In the genomic region with DNA sequence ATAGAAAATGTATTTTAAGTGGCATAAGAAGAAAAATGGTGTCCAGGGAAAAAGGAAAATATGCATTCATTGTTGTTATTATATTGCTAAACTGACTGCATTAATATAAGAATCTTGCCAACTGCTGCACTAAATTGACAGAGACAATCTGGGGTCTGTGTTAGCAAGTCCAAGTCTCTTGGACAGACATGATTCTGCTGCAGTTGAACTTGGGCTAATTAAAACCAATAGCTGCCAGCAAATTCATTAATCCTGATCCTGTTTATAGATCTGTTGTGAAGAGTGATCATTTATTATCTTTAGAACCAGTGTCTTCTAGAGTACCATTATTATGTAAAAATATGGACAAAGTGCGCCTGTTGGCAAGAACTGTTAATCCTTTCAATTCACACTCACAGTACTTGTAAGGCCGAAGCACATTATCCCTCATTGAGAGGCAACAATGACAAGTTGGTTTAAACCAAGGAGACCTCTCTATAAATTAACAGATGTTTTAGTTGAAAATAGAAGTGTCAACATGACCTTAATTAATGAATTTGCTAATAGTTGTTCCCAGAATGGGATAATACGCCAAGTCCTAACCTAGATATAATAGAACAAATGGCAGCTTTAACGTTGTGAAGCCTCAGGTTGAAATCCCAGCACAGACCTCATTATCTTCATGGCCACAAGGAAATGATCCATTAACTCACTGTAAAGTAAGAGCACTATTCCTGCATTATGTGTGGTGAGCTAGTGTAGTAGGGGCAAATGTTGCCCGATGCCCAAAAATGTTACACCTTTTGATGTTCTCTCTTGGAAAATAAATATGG, we compare ENCODE assay signal across 27 mouse cellular contexts.
DNase-seq lines count a peak whose midpoint lies in the region; ATAC-seq and TF ChIP-seq lines count a peak whose summit lies in the region.
"Had no signal": no experiment of that assay in that cellular context is flagged by ENCODE, and none has a peak within 500 bp of the region (broad histone marks: within the 10 kb centered on the region; RNA-seq: fewer than 3 reads in every experiment).

No protein-coding gene starts in this region.

- H3K9ac ChIP-seq in hindbrain, embryonic 11.5 days (ENCODE audit: low read depth, low read length) = no peak overlapping the region
- H3K9ac ChIP-seq in hindbrain, postnatal 0 days (replicated peaks; ENCODE audit: low read length) = no peak overlapping the region
- no peak overlapping the region for H3K9ac ChIP-seq in neural tube, embryonic 11.5 days (ENCODE audit: low read length)
- H3K9ac ChIP-seq in neural tube, embryonic 15.5 days (replicated peaks) = no peak overlapping the region
- no peak overlapping the region for H3K9ac ChIP-seq in forebrain, embryonic 16.5 days (replicated peaks; ENCODE audit: low read depth, low read length)
- H3K9ac ChIP-seq: embryonic facial prominence, embryonic 12.5 days; heart, embryonic 13.5 days; limb, embryonic 13.5 days; lung, embryonic 15.5 days; midbrain, embryonic 15.5 days had no signal

- H3K4me1 ChIP-seq in hindbrain, embryonic 11.5 days (replicated peaks; ENCODE audit: control insufficient read depth, insufficient read depth, low read length) = no peaks in the 10 kb centered on the region
- no peaks in the 10 kb centered on the region for H3K4me1 ChIP-seq in hindbrain, postnatal 0 days (ENCODE audit: insufficient read depth, low read length)
- H3K4me1 ChIP-seq in neural tube, embryonic 11.5 days (ENCODE audit: control insufficient read depth, insufficient read depth, low read length) = no peaks in the 10 kb centered on the region
- H3K4me1 ChIP-seq in neural tube, embryonic 15.5 days = no peaks in the 10 kb centered on the region
- 0 out of 2 replicates have a peak, but pooled peaks cover 2% of the 10 kb centered on the region for H3K4me1 ChIP-seq in forebrain, embryonic 16.5 days (replicated peaks; ENCODE audit: control insufficient read depth, insufficient read depth, low read length)
- H3K4me1 ChIP-seq: embryonic facial prominence, embryonic 12.5 days; heart, embryonic 13.5 days; limb, embryonic 13.5 days; lung, embryonic 15.5 days; midbrain, embryonic 15.5 days had no signal

- no peaks in the 10 kb centered on the region for H3K27me3 ChIP-seq in hindbrain, embryonic 11.5 days (ENCODE audit: control insufficient read depth, insufficient read depth, low read length)
- H3K27me3 ChIP-seq in hindbrain, postnatal 0 days (ENCODE audit: insufficient read depth, low read length) = no peaks in the 10 kb centered on the region
- no peaks in the 10 kb centered on the region for H3K27me3 ChIP-seq in neural tube, embryonic 11.5 days (ENCODE audit: control insufficient read depth, insufficient read depth, low read length)
- H3K27me3 ChIP-seq in neural tube, embryonic 15.5 days (replicated peaks) = no peaks in the 10 kb centered on the region
- no peaks in the 10 kb centered on the region for H3K27me3 ChIP-seq in forebrain, embryonic 16.5 days (replicated peaks; ENCODE audit: control insufficient read depth, insufficient read depth, low read length)
- H3K27me3 ChIP-seq: embryonic facial prominence, embryonic 12.5 days; heart, embryonic 13.5 days; limb, embryonic 13.5 days; lung, embryonic 15.5 days; midbrain, embryonic 15.5 days; Patski had no signal

- peak; percentile 70 for ATAC-seq in hindbrain, embryonic 11.5 days (ENCODE audit: low FRiP score)
- no peak for ATAC-seq in hindbrain, postnatal 0 days
- ATAC-seq in neural tube, embryonic 11.5 days (ENCODE audit: insufficient read depth, low FRiP score, low TSS enrichment) = peak; percentile 40; the same call in 1 of the 2 replicates
- no peak for ATAC-seq in neural tube, embryonic 15.5 days (ENCODE audit: low FRiP score)
- ATAC-seq in forebrain, embryonic 16.5 days = peak; percentile 93
- ATAC-seq: midbrain, embryonic 15.5 days; Patski had no signal

- no peak for TF ChIP-seq CTCF in hindbrain, postnatal 0 days (IDR thresholded peaks at IDR 0.05; ENCODE audit: low read depth)

- no peak overlapping the region for H3K4me2 ChIP-seq in hindbrain, embryonic 11.5 days (replicated peaks; ENCODE audit: low read depth, low read length)
- no peak overlapping the region for H3K4me2 ChIP-seq in hindbrain, postnatal 0 days (ENCODE audit: low read depth, low read length)
- H3K4me2 ChIP-seq in neural tube, embryonic 11.5 days (ENCODE audit: low read depth) = no peak overlapping the region
- H3K4me2 ChIP-seq in neural tube, embryonic 15.5 days = no peak overlapping the region
- no peak overlapping the region for H3K4me2 ChIP-seq in forebrain, embryonic 16.5 days (ENCODE audit: low read length)
- H3K4me2 ChIP-seq: embryonic facial prominence, embryonic 12.5 days; heart, embryonic 13.5 days; limb, embryonic 13.5 days; liver, embryonic 11.5 days; lung, embryonic 15.5 days; midbrain, embryonic 15.5 days had no signal

- WGBS in hindbrain, embryonic 11.5 days = 71% methylated on average over 5 of the region's 5 CpGs
- WGBS in hindbrain, postnatal 0 days = 54% methylated on average over 5 of the region's 5 CpGs
- WGBS in neural tube, embryonic 11.5 days = 68% methylated on average over 5 of the region's 5 CpGs
- 30% methylated on average over 5 of the region's 5 CpGs for WGBS in neural tube, embryonic 15.5 days
- WGBS in forebrain, embryonic 16.5 days = 15% methylated on average over 5 of the region's 5 CpGs

- H3K9me3 ChIP-seq in hindbrain, embryonic 11.5 days (ENCODE audit: control insufficient read depth, low read length) = no peaks in the 10 kb centered on the region
- H3K9me3 ChIP-seq in hindbrain, postnatal 0 days (ENCODE audit: low read length) = no peaks in the 10 kb centered on the region
- H3K9me3 ChIP-seq in neural tube, embryonic 11.5 days (ENCODE audit: control insufficient read depth, low read length) = no peaks in the 10 kb centered on the region
- no peaks in the 10 kb centered on the region for H3K9me3 ChIP-seq in neural tube, embryonic 15.5 days (replicated peaks)
- no peaks in the 10 kb centered on the region for H3K9me3 ChIP-seq in forebrain, embryonic 16.5 days (ENCODE audit: control insufficient read depth, low read length)
- H3K9me3 ChIP-seq: embryonic facial prominence, embryonic 12.5 days; limb, embryonic 13.5 days; lung, embryonic 15.5 days; midbrain, embryonic 15.5 days had no signal

- no peak for DNase-seq in hindbrain, embryonic 11.5 days (ENCODE audit: low spot score)
- no peak for DNase-seq in hindbrain, postnatal 0 days (ENCODE audit: low spot score)
- DNase-seq in neural tube, embryonic 11.5 days (ENCODE audit: low spot score) = no peak
- DNase-seq in cerebellum, postnatal 4 days (ENCODE audit: low spot score in 2 of 2) = no peak
- DNase-seq in frontal cortex, postnatal 14 days (ENCODE audit: low spot score in 2 of 2) = no peak
- DNase-seq: adrenal gland, postnatal 10 days; cerebellum, adult 11 months; cerebellum, adult 9-10 months; cerebellum, postnatal 36 days; embryo, embryonic 11 days; gastrocnemius, postnatal 10 days; heart, postnatal 10 days; kidney, adult 2 months; kidney, postnatal 36 days; right cerebral cortex, postnatal 25 days; spleen, adult 18-20 months; thymus, postnatal 36 days had no signal

- H3K4me3 ChIP-seq in hindbrain, embryonic 11.5 days (ENCODE audit: low read depth, low read length) = no peak overlapping the region
- H3K4me3 ChIP-seq in hindbrain, postnatal 0 days (ENCODE audit: low read length) = no peak overlapping the region
- no peak overlapping the region for H3K4me3 ChIP-seq in neural tube, embryonic 11.5 days (ENCODE audit: low read depth, low read length)
- no peak overlapping the region for H3K4me3 ChIP-seq in neural tube, embryonic 15.5 days (replicated peaks)
- H3K4me3 ChIP-seq in forebrain, embryonic 16.5 days (replicated peaks; ENCODE audit: low read length) = no peak overlapping the region
- H3K4me3 ChIP-seq: embryonic facial prominence, embryonic 12.5 days; heart, embryonic 13.5 days; limb, embryonic 13.5 days; lung, embryonic 15.5 days; midbrain, embryonic 15.5 days; myocyte had no signal

- no peaks in the 10 kb centered on the region for H3K36me3 ChIP-seq in hindbrain, embryonic 11.5 days (ENCODE audit: control insufficient read depth, insufficient read depth, low read length)
- no peaks in the 10 kb centered on the region for H3K36me3 ChIP-seq in hindbrain, postnatal 0 days (ENCODE audit: insufficient read depth, low read length)
- no peaks in the 10 kb centered on the region for H3K36me3 ChIP-seq in neural tube, embryonic 11.5 days (ENCODE audit: control insufficient read depth, insufficient read depth, low read length)
- no peaks in the 10 kb centered on the region for H3K36me3 ChIP-seq in neural tube, embryonic 15.5 days
- H3K36me3 ChIP-seq in forebrain, embryonic 16.5 days (ENCODE audit: control insufficient read depth, insufficient read depth) = no peaks in the 10 kb centered on the region
- H3K36me3 ChIP-seq: embryonic facial prominence, embryonic 12.5 days; heart, embryonic 13.5 days; limb, embryonic 13.5 days; lung, embryonic 15.5 days; midbrain, embryonic 15.5 days had no signal

- no peak overlapping the region for H3K27ac ChIP-seq in hindbrain, embryonic 11.5 days (ENCODE audit: low read depth, low read length)
- H3K27ac ChIP-seq in hindbrain, postnatal 0 days = no peak overlapping the region
- H3K27ac ChIP-seq in neural tube, embryonic 11.5 days (ENCODE audit: low read depth, low read length) = no peak overlapping the region
- no peak overlapping the region for H3K27ac ChIP-seq in neural tube, embryonic 15.5 days (replicated peaks)
- H3K27ac ChIP-seq in forebrain, embryonic 16.5 days (ENCODE audit: low read length) = no peak overlapping the region
- H3K27ac ChIP-seq: embryonic facial prominence, embryonic 12.5 days; heart, embryonic 13.5 days; limb, embryonic 13.5 days; lung, embryonic 15.5 days; midbrain, embryonic 15.5 days had no signal

Comparison
In these comparisons a context has a peak if more than half of its experiments do, and no peak if none do; other contexts are left out.
1. ATAC-seq: peak in hindbrain, embryonic 11.5 days (single experiment), neural tube, embryonic 11.5 days (single experiment) and forebrain, embryonic 16.5 days (single experiment); none in hindbrain, postnatal 0 days (single experiment) and neural tube, embryonic 15.5 days (single experiment).